Mouse (Mus musculus) G1E (cell line): ENCODE measurements around the gene Aven.

Source experiments
- CTCF ChIP-seq: IDR thresholded peaks from 2 replicates; pipeline ENCODE4 v1.5.1; 2012; ENCODE audit warnings: low read depth, low read length, inconsistent platforms, mixed read lengths
- TAL1 ChIP-seq: conservative IDR thresholded peaks from 2 replicates; pipeline ENCODE4 v1.6.1; 2012; ENCODE audit warnings: low read depth, low read length, inconsistent platforms, mixed read lengths

DNA sequence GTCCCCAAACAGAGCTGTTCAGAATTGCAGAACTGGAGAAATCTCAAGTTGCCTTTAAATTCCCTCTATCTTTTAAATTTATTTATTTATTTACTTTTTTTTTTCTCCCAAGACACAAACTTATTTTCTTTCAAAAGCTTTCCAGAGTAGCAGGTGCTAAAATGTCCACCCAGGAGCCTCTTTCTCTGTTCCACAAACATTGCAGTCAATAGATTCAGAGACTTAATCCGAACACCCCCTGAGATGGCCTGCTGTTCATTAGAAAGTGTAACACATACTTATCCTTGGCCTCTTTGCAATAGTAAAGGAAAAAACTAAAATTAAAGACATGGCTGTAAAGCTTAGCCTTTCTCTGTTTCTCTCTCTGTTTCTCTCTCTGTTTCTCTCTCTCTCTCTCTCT is 184.5 kb downstream of the Aven start:
- TF ChIP-seq CTCF (no peak), TAL1 (no peak)
